Mouse (Mus musculus) limb, embryonic 11.5 days (tissue): Measurements from ENCODE around the gene Supt4a. TPM values are rescaled to one million over a fixed set of nuclear protein-coding genes. Genes with fewer than 3 reads are reported as not detected.
A peak's percentile ranks its signal among the peaks of the same experiment; 100 is the strongest.

Experiments
- ATAC-seq: fragments of 200-750 bp; cut with Nextera tagmentation; 2 replicates; pipeline ENCODE4 v1.8.0; 2017; ENCODE audit warnings: low read depth; ENCODE audit not compliant: insufficient number of reproducible peaks, low FRiP score, low TSS enrichment
- DNase-seq: peaks from one replicate; pipeline ENCODE4 v3.0.0-alpha.2; 2015; ENCODE audit warnings: low spot score
- H3K27ac ChIP-seq: fragments of 300-500 bp; sonication (generic); replicated peaks from 2 replicates; pipeline ENCODE4 v1.5.1; 2014; ENCODE audit warnings: low read depth, mild to moderate bottlenecking, low read length
- H3K27me3 ChIP-seq: fragments of 300-500 bp; sonication (generic); 2 replicates; pipeline ENCODE4 v1.6.1; 2014; ENCODE audit warnings: mild to moderate bottlenecking, low read length, mixed read lengths; ENCODE audit not compliant: control insufficient read depth, insufficient read depth
- H3K36me3 ChIP-seq: fragments of 300-500 bp; sonication (generic); 2 replicates; pipeline ENCODE4 v1.6.1; 2014; ENCODE audit warnings: mild to moderate bottlenecking, low read length, moderate library complexity, mixed read lengths; ENCODE audit not compliant: control insufficient read depth, insufficient read depth
- H3K4me1 ChIP-seq: fragments of 300-500 bp; sonication (generic); 2 replicates; pipeline ENCODE4 v1.6.1; 2014; ENCODE audit warnings: low read length, mixed read lengths; ENCODE audit not compliant: control insufficient read depth, insufficient read depth
- H3K4me2 ChIP-seq: fragments of 300-500 bp; sonication (generic); 2 replicates; pipeline ENCODE4 v1.6.1; 2014; ENCODE audit warnings: low read depth, mild to moderate bottlenecking, moderate library complexity; ENCODE audit not compliant: severe bottlenecking
- H3K4me3 ChIP-seq: fragments of 300-500 bp; sonication (generic); 2 replicates; pipeline ENCODE4 v1.5.1; 2014; ENCODE audit warnings: low read depth, low read length
- H3K9ac ChIP-seq: fragments of 300-500 bp; sonication (generic); 2 replicates; pipeline ENCODE4 v1.6.1; 2014; ENCODE audit warnings: mild to moderate bottlenecking, low read length
- H3K9me3 ChIP-seq: fragments of 300-500 bp; sonication (generic); 2 replicates; pipeline ENCODE4 v1.6.1; 2016; ENCODE audit warnings: low read length; ENCODE audit not compliant: control insufficient read depth
- WGBS: fragments of 180-500 bp; shearing (Covaris S2); extraction: QIAGEN DNeasy Blood & Tissue Kit; methylation state at CpG from one replicate; pipeline ENCODE4 v1.1.7; 2014; 5-methylcytosine and 5-hydroxymethylcytosine counted together
- polyA plus RNA-seq: library from polyadenylated mRNA; unstranded; fragments of >200 nt; fragmentation: Nextera tagmentation; extraction: Ambion mirVana; gene quantifications from 2 replicates; pipeline ENCODE4 v1.2.1, GENCODE M21; 2014

Supt4a gene
- 184 TPM in 2 replicates for polyA plus RNA-seq

DNA sequence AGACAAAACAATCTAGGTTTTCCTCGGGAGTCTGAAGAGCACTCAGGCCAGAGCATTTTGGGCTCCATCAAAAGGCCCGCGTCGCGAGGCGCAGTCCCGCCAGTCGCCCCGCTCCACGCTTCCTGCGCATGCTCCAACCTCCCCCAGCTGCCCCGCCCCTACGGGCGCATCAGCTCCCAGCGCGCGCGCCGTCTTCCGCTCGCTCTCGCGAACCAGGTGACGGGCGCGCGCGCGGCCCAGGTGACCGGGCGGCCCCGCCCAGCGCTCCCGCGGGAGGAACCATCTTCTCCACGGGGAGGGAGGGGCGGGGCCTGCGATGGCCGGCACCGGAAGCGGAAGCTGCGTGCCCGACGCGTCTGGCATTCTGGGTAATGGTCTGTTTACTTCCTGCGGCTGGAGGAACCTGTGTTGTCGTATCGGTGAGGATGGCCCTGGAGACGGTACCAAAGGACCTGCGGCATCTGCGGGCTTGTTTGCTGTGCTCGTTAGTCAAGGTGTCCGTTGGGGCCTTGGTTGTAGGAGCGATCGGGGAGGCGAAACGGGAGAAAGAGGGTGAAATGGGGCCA is at the start of gene Supt4a:
TSS of gene Supt4a (plus strand) at position 378 of the 566 bp plus-strand sequence.
- Histone ChIP-seq H3K36me3 (0 out of 2 replicates have a peak, but pooled peaks cover 3% of the 10 kb centered on the region), H3K4me2 (peak within 1 kb of the TSS; percentile 86), H3K9ac (peak within 1 kb of the TSS; percentile 79), H3K27me3 (0 out of 2 replicates have a peak, but pooled peaks cover 2% of the 10 kb centered on the region), H3K4me1 (peaks cover 9% of the 10 kb centered on the region), H3K27ac (peak within 1 kb of the TSS; percentile 59), H3K4me3 (peak within 1 kb of the TSS; percentile 92), H3K9me3 (no peaks in the 10 kb centered on the region)
- DNase-seq (peak; percentile 98), ATAC-seq (peak; percentile 92)
- under 1% methylated on average over 51 of the region's 57 CpGs for WGBS

GRCm38 (mm10) chr11:87688478-87689203 is 48.7 kb upstream of the Supt4a start:
- Histone ChIP-seq H3K4me1 (peaks cover 3% of the 10 kb centered on the region; the same call in 1 of the 2 replicates), H3K27ac (no peak overlapping the region), H3K9me3 (no peaks in the 10 kb centered on the region), H3K9ac (no peak overlapping the region), H3K4me3 (no peak overlapping the region), H3K27me3 (no peaks in the 10 kb centered on the region), H3K36me3 (no peaks in the 10 kb centered on the region), H3K4me2 (no peak overlapping the region)
- 75% methylated on average over 11 of the region's 11 CpGs for WGBS
- DNase-seq = no peak
- ATAC-seq = no peak

DNA sequence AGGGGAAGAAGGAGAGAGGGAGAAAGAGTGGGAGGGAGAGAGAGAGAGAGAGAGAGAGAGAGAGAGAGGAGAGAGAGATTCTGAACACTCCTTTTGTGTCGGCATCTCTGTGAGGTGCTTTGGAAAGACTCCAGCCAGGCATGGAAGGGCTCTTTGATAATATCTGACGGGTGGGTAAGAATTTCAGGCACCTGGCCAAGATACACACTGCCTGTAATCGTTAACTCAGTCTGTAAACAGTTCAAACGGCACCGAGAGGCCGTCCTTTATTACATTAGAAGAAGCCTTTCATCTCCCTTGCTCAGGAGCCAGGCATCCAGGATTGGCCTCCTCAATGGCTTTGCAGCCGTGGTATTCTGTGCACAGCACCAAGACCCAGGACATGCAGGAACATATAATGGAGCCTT is 47.9 kb upstream of the Supt4a start:
- Histone ChIP-seq H3K27ac (no peak overlapping the region), H3K4me3 (no peak overlapping the region), H3K36me3 (no peaks in the 10 kb centered on the region), H3K9me3 (no peaks in the 10 kb centered on the region), H3K4me1 (peaks cover 3% of the 10 kb centered on the region; the same call in 1 of the 2 replicates), H3K27me3 (no peaks in the 10 kb centered on the region), H3K4me2 (no peak overlapping the region), H3K9ac (no peak overlapping the region)
- peak; percentile 33 for DNase-seq
- WGBS = 6% methylated on average over 7 of the region's 7 CpGs
- ATAC-seq = no peak

DNA sequence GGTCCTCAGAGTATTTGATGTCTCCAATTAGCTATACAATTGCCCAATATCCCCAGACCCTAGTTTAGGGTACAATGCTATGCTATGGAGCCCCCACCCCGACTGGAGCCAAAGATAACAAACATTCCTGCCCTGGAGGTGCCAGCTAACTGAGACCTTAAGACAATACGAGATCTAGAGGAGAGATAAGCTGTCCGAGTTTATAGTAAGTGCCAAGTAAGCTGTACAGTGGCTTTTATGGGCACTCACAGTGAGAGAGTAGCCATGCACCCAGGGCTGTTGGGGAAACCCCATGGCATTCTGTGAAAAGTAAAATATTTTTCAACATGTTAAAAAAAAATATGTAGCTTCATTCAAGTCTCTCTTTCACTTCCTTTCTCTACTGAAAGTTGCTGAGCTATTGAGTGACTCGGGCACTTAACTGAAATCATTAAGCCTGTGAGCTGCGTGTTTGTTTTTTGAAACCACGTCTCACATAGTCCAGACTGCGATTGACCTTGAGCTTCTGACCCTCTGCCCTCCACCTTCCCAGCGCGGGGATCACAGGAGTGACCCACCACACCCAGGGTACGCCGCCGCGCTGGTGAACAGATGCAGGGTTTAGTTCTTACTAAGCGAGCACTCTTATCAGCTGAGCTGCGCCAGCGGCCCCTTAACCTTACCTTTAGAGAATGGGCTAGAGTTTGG is 47.2 kb upstream of the Supt4a start:
- WGBS = 62% methylated on average over 16 of the region's 16 CpGs
- Histone ChIP-seq H3K4me1 (peaks cover 3% of the 10 kb centered on the region; the same call in 1 of the 2 replicates), H3K27ac (no peak overlapping the region), H3K4me2 (no peak overlapping the region), H3K9ac (no peak overlapping the region), H3K27me3 (no peaks in the 10 kb centered on the region), H3K9me3 (no peaks in the 10 kb centered on the region), H3K4me3 (no peak overlapping the region), H3K36me3 (no peaks in the 10 kb centered on the region)
- no peak for DNase-seq
- ATAC-seq = no peak

DNA sequence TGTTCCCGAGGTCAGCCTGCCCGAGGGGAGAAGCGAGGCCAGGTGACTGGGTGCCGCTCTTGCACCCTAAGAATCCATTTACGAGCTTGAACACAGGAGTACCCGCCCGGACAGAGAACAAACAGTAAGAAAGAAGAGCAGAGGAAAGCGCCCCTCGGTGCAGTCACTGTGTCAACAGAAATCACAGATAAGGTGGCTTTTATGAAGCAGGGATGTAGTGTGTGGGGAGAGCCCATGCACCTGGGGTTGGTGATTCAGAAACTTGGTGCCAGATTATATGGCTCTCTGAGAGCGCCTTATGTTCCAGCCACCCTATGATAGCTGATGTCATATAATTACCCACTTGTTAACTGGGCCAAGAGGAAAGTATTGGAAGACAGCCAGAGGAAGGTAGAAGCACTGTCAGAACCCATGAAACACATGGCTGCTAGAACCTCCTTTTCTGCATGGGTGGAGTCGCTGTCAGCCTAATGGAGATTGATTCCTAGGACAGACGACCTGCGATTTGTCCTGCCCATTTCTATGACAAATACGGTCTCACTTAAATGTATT is 40.1 kb upstream of the Supt4a start:
- Histone ChIP-seq H3K36me3 (no peaks in the 10 kb centered on the region), H3K4me3 (no peak overlapping the region), H3K27ac (no peak overlapping the region), H3K9me3 (no peaks in the 10 kb centered on the region), H3K9ac (no peak overlapping the region), H3K4me1 (no peaks in the 10 kb centered on the region), H3K27me3 (no peaks in the 10 kb centered on the region), H3K4me2 (no peak overlapping the region)
- DNase-seq (no peak), ATAC-seq (no peak)
- 60% methylated on average over 14 of the region's 14 CpGs for WGBS

- Histone ChIP-seq H3K27me3 (no peaks in the 10 kb centered on the region), H3K4me2 (no peak overlapping the region), H3K36me3 (no peaks in the 10 kb centered on the region), H3K4me3 (no peak overlapping the region), H3K4me1 (no peaks in the 10 kb centered on the region), H3K27ac (no peak overlapping the region), H3K9me3 (no peaks in the 10 kb centered on the region), H3K9ac (no peak overlapping the region)
- ATAC-seq (no peak), DNase-seq (no peak)
- 89% methylated on average over 4 of the region's 4 CpGs for WGBS
These were observed 39.2 kb upstream of the Supt4a start for GRCm38 (mm10) chr11:87698126-87698525.

- Histone ChIP-seq H3K4me1 (no peaks in the 10 kb centered on the region), H3K4me3 (no peak overlapping the region), H3K4me2 (no peak overlapping the region), H3K9ac (no peak overlapping the region), H3K9me3 (no peaks in the 10 kb centered on the region), H3K36me3 (no peaks in the 10 kb centered on the region), H3K27me3 (no peaks in the 10 kb centered on the region), H3K27ac (no peak overlapping the region)
- 88% methylated on average over 6 of the region's 6 CpGs for WGBS
- ATAC-seq (no peak), DNase-seq (no peak)
These were observed 36.2 kb upstream of the Supt4a start for GRCm38 (mm10) chr11:87701108-87701507.

- no peak overlapping the region for H3K27ac ChIP-seq
- no peak overlapping the region for H3K4me2 ChIP-seq
- H3K27me3 ChIP-seq = no peaks in the 10 kb centered on the region
- no peak for ATAC-seq
- 83% methylated on average over 14 of the region's 14 CpGs for WGBS
- no peaks in the 10 kb centered on the region for H3K9me3 ChIP-seq
- no peak overlapping the region for H3K4me3 ChIP-seq
- no peaks in the 10 kb centered on the region for H3K4me1 ChIP-seq
- no peak for DNase-seq
- no peaks in the 10 kb centered on the region for H3K36me3 ChIP-seq
- H3K9ac ChIP-seq = no peak overlapping the region
These were observed 35.3 kb upstream of the Supt4a start for GRCm38 (mm10) chr11:87701877-87702620.
